Mouse (Mus musculus): Measurements from ENCODE around the gene Mkrn3. TPM values are rescaled to one million over a fixed set of nuclear protein-coding genes. Genes with fewer than 3 reads are reported as not detected.

The Mkrn3 gene
- polyA plus RNA-seq, 1 experiment from 2014 or later = 2.6 TPM

GRCm38 (mm10) chr7:62436394-62436793 is 16.5 kb upstream of the Mkrn3 start:
- ATAC-seq (ENCODE audit: insufficient number of reproducible peaks, insufficient read depth, low FRiP score, low read depth) = no peak
- Histone ChIP-seq H3K9me3 (ENCODE audit: control insufficient read depth, low read length) (no peaks in the 10 kb centered on the region; the same call in 1 of the 2 replicates), H3K4me2 (ENCODE audit: low read length) (no peak overlapping the region), H3K36me3 (ENCODE audit: control insufficient read depth, insufficient read depth, low read length) (no peaks in the 10 kb centered on the region), H3K27me3 (ENCODE audit: control insufficient read depth, insufficient read depth, low read length) (no peaks in the 10 kb centered on the region), H3K27ac (replicated peaks in 1 of 2; ENCODE audit: control insufficient read depth in 1 of 2, insufficient read depth in 1 of 2, low read depth in 2 of 2, low read length in 2 of 2) (no peak overlapping the region), H3K4me3 (ENCODE audit: control insufficient read depth in 1 of 2, insufficient read depth in 1 of 2, low read depth in 1 of 2, low read length in 2 of 2) (no peak overlapping the region), H3K4me1 (ENCODE audit: control insufficient read depth in 2 of 2, insufficient read depth in 2 of 2, low read length in 2 of 2) (no peaks in the 10 kb centered on the region), H3K9ac (ENCODE audit: low read length) (no peak overlapping the region)
- 31% methylated on average over 2 of the region's 2 CpGs for WGBS

GRCm38 (mm10) chr7:62433243-62433642 is 13.3 kb upstream of the Mkrn3 start:
- Histone ChIP-seq H3K27ac (replicated peaks in 1 of 2; ENCODE audit: control insufficient read depth in 1 of 2, insufficient read depth in 1 of 2, low read depth in 2 of 2, low read length in 2 of 2) (no peak overlapping the region), H3K4me3 (ENCODE audit: control insufficient read depth in 1 of 2, insufficient read depth in 1 of 2, low read depth in 1 of 2, low read length in 2 of 2) (no peak overlapping the region), H3K27me3 (ENCODE audit: control insufficient read depth, insufficient read depth, low read length) (no peaks in the 10 kb centered on the region), H3K9ac (ENCODE audit: low read length) (no peak overlapping the region), H3K4me1 (ENCODE audit: control insufficient read depth in 2 of 2, insufficient read depth in 2 of 2, low read length in 2 of 2) (no peaks in the 10 kb centered on the region), H3K36me3 (ENCODE audit: control insufficient read depth, insufficient read depth, low read length) (no peaks in the 10 kb centered on the region), H3K4me2 (ENCODE audit: low read length) (no peak overlapping the region), H3K9me3 (ENCODE audit: control insufficient read depth, low read length) (no peaks in the 10 kb centered on the region; the same call in 1 of the 2 replicates)
- no peak for ATAC-seq (ENCODE audit: insufficient number of reproducible peaks, insufficient read depth, low FRiP score, low read depth)
- 20% methylated on average over 3 of the region's 3 CpGs for WGBS

GRCm38 (mm10) chr7:62428337-62428736 is 8.4 kb upstream of the Mkrn3 start:
- peaks cover 2% of the 10 kb centered on the region; the same call in 1 of the 2 replicates for H3K27me3 ChIP-seq (ENCODE audit: control insufficient read depth, insufficient read depth, low read length)
- no peak overlapping the region for H3K4me2 ChIP-seq (ENCODE audit: low read length)
- no peaks in the 10 kb centered on the region for H3K36me3 ChIP-seq (ENCODE audit: control insufficient read depth, insufficient read depth, low read length)
- H3K4me3 ChIP-seq (ENCODE audit: control insufficient read depth in 1 of 2, insufficient read depth in 1 of 2, low read depth in 1 of 2, low read length in 2 of 2) = no peak overlapping the region
- H3K9ac ChIP-seq (ENCODE audit: low read length) = no peak overlapping the region
- 15% methylated on average over 8 of the region's 8 CpGs for WGBS
- no peaks in the 10 kb centered on the region for H3K4me1 ChIP-seq (ENCODE audit: control insufficient read depth in 2 of 2, insufficient read depth in 2 of 2, low read length in 2 of 2)
- no peaks in the 10 kb centered on the region; the same call in 1 of the 2 replicates for H3K9me3 ChIP-seq (ENCODE audit: control insufficient read depth, low read length)
- ATAC-seq (ENCODE audit: insufficient number of reproducible peaks, insufficient read depth, low FRiP score, low read depth) = no peak
- no peak overlapping the region for H3K27ac ChIP-seq (replicated peaks in 1 of 2; ENCODE audit: control insufficient read depth in 1 of 2, insufficient read depth in 1 of 2, low read depth in 2 of 2, low read length in 2 of 2)

GRCm38 (mm10) chr7:62423210-62423609 is 3.3 kb upstream of the Mkrn3 start:
- Histone ChIP-seq H3K9me3 (ENCODE audit: control insufficient read depth, low read length) (peaks cover 20% of the 10 kb centered on the region), H3K27ac (replicated peaks in 1 of 2; ENCODE audit: control insufficient read depth in 1 of 2, insufficient read depth in 1 of 2, low read depth in 2 of 2, low read length in 2 of 2) (no peak overlapping the region), H3K9ac (ENCODE audit: low read length) (no peak overlapping the region), H3K4me1 (ENCODE audit: control insufficient read depth in 2 of 2, insufficient read depth in 2 of 2, low read length in 2 of 2) (no peaks in the 10 kb centered on the region; a peak in 1 of 4 replicates), H3K4me3 (ENCODE audit: control insufficient read depth in 1 of 2, insufficient read depth in 1 of 2, low read depth in 1 of 2, low read length in 2 of 2) (no peak overlapping the region), H3K4me2 (ENCODE audit: low read length) (no peak overlapping the region), H3K27me3 (ENCODE audit: control insufficient read depth, insufficient read depth, low read length) (peaks cover 10% of the 10 kb centered on the region; the same call in 1 of the 2 replicates), H3K36me3 (ENCODE audit: control insufficient read depth, insufficient read depth, low read length) (no peaks in the 10 kb centered on the region)
- ATAC-seq (ENCODE audit: insufficient number of reproducible peaks, insufficient read depth, low FRiP score, low read depth) = no peak
- WGBS = 43% methylated on average over 4 of the region's 4 CpGs

- no peaks in the 10 kb centered on the region; a peak in 1 of 4 replicates for H3K4me1 ChIP-seq (ENCODE audit: control insufficient read depth in 2 of 2, insufficient read depth in 2 of 2, low read length in 2 of 2)
- peak overlapping the region; percentile 71 for H3K4me2 ChIP-seq (ENCODE audit: low read length)
- H3K27me3 ChIP-seq (ENCODE audit: control insufficient read depth, insufficient read depth, low read length) = peaks cover 10% of the 10 kb centered on the region; the same call in 1 of the 2 replicates
- H3K27ac ChIP-seq (replicated peaks in 1 of 2; ENCODE audit: control insufficient read depth in 1 of 2, insufficient read depth in 1 of 2, low read depth in 2 of 2, low read length in 2 of 2) = no peak overlapping the region
- no peak for ATAC-seq (ENCODE audit: insufficient number of reproducible peaks, insufficient read depth, low FRiP score, low read depth)
- no peak overlapping the region for H3K9ac ChIP-seq (ENCODE audit: low read length)
- H3K36me3 ChIP-seq (ENCODE audit: control insufficient read depth, insufficient read depth, low read length) = no peaks in the 10 kb centered on the region
- peak overlapping the region in 1 of 2 experiments; percentile 68; a peak in 2 of 4 replicates for H3K4me3 ChIP-seq (ENCODE audit: control insufficient read depth in 1 of 2, insufficient read depth in 1 of 2, low read depth in 1 of 2, low read length in 2 of 2)
- 69% methylated on average over 6 of the region's 6 CpGs for WGBS
- peaks cover 20% of the 10 kb centered on the region for H3K9me3 ChIP-seq (ENCODE audit: control insufficient read depth, low read length)
Observed at GRCm38 (mm10) chr7:62420566-62420965, 627 bp upstream of the Mkrn3 start.

GRCm38 (mm10) chr7:62419105-62419492 is 840 bp downstream of the Mkrn3 start:
- Histone ChIP-seq H3K27ac (replicated peaks in 1 of 2; ENCODE audit: control insufficient read depth in 1 of 2, insufficient read depth in 1 of 2, low read depth in 2 of 2, low read length in 2 of 2) (no peak overlapping the region), H3K9me3 (ENCODE audit: control insufficient read depth, low read length) (peaks cover 20% of the 10 kb centered on the region), H3K27me3 (ENCODE audit: control insufficient read depth, insufficient read depth, low read length) (peaks cover 10% of the 10 kb centered on the region; the same call in 1 of the 2 replicates), H3K4me1 (ENCODE audit: control insufficient read depth in 2 of 2, insufficient read depth in 2 of 2, low read length in 2 of 2) (no peaks in the 10 kb centered on the region; a peak in 1 of 4 replicates), H3K4me2 (ENCODE audit: low read length) (peak overlapping the region; percentile 71), H3K36me3 (ENCODE audit: control insufficient read depth, insufficient read depth, low read length) (no peaks in the 10 kb centered on the region), H3K4me3 (ENCODE audit: control insufficient read depth in 1 of 2, insufficient read depth in 1 of 2, low read depth in 1 of 2, low read length in 2 of 2) (peak overlapping the region; percentile 68 to 76), H3K9ac (ENCODE audit: low read length) (peak overlapping the region; percentile 80)
- no peak for ATAC-seq (ENCODE audit: insufficient number of reproducible peaks, insufficient read depth, low FRiP score, low read depth)
- whole genome bisulfite sequencing = 63% methylated on average over 17 of the region's 17 CpGs

- H3K4me3 ChIP-seq (ENCODE audit: control insufficient read depth in 1 of 2, insufficient read depth in 1 of 2, low read depth in 1 of 2, low read length in 2 of 2) = peak overlapping the region in 1 of 2 experiments; percentile 68; a peak in 1 of 4 replicates
- ATAC-seq (ENCODE audit: insufficient number of reproducible peaks, insufficient read depth, low FRiP score, low read depth) = no peak
Observed at GRCm38 (mm10) chr7:62418346-62418745, 1.6 kb downstream of the Mkrn3 start.

GRCm38 (mm10) chr7:62416173-62416572 is 3.8 kb downstream of the Mkrn3 start:
- Histone ChIP-seq H3K4me3 (ENCODE audit: control insufficient read depth in 1 of 2, insufficient read depth in 1 of 2, low read depth in 1 of 2, low read length in 2 of 2) (no peak overlapping the region), H3K4me2 (ENCODE audit: low read length) (no peak overlapping the region), H3K9me3 (ENCODE audit: control insufficient read depth, low read length) (peaks cover 18% of the 10 kb centered on the region), H3K9ac (ENCODE audit: low read length) (no peak overlapping the region), H3K4me1 (ENCODE audit: control insufficient read depth in 2 of 2, insufficient read depth in 2 of 2, low read length in 2 of 2) (no peaks in the 10 kb centered on the region; a peak in 1 of 4 replicates), H3K36me3 (ENCODE audit: control insufficient read depth, insufficient read depth, low read length) (no peaks in the 10 kb centered on the region), H3K27ac (replicated peaks in 1 of 2; ENCODE audit: control insufficient read depth in 1 of 2, insufficient read depth in 1 of 2, low read depth in 2 of 2, low read length in 2 of 2) (no peak overlapping the region), H3K27me3 (ENCODE audit: control insufficient read depth, insufficient read depth, low read length) (no peaks in the 10 kb centered on the region)
- ATAC-seq (ENCODE audit: insufficient number of reproducible peaks, insufficient read depth, low FRiP score, low read depth) = no peak

More at GRCm38 (mm10) chr7:62418346-62418745, 1.6 kb downstream of the Mkrn3 start:
- Histone ChIP-seq H3K27ac (replicated peaks in 1 of 2; ENCODE audit: control insufficient read depth in 1 of 2, insufficient read depth in 1 of 2, low read depth in 2 of 2, low read length in 2 of 2) (no peak overlapping the region), H3K9me3 (ENCODE audit: control insufficient read depth, low read length) (peaks cover 20% of the 10 kb centered on the region), H3K36me3 (ENCODE audit: control insufficient read depth, insufficient read depth, low read length) (no peaks in the 10 kb centered on the region), H3K4me1 (ENCODE audit: control insufficient read depth in 2 of 2, insufficient read depth in 2 of 2, low read length in 2 of 2) (no peaks in the 10 kb centered on the region; a peak in 1 of 4 replicates), H3K27me3 (ENCODE audit: control insufficient read depth, insufficient read depth, low read length) (peaks cover 8% of the 10 kb centered on the region; the same call in 1 of the 2 replicates), H3K9ac (ENCODE audit: low read length) (no peak overlapping the region), H3K4me2 (ENCODE audit: low read length) (no peak overlapping the region)
- WGBS = 82% methylated on average over 9 of the region's 9 CpGs

Measured in heart, embryonic 14.5 days (tissue).